Comparison of ENCODE assay signal across 10 mouse cellular contexts in genomic region chr10:67016615-67017278, GRCm38 (mm10).
DNase-seq lines count a peak whose midpoint lies in the region; ATAC-seq and TF ChIP-seq lines count a peak whose summit lies in the region.
"Had no signal": no experiment of that assay in that cellular context is flagged by ENCODE, and none has a peak within 500 bp of the region (broad histone marks: within the 10 kb centered on the region; RNA-seq: fewer than 3 reads in every experiment).

No protein-coding gene starts in this region.

- no peaks in the 10 kb centered on the region for H3K27me3 ChIP-seq in heart, embryonic 14.5 days (ENCODE audit: control insufficient read depth, insufficient read depth, low read length)
- no peaks in the 10 kb centered on the region for H3K27me3 ChIP-seq in neural tube, embryonic 12.5 days (replicated peaks)
- no peaks in the 10 kb centered on the region for H3K27me3 ChIP-seq in myocyte (ENCODE audit: control insufficient read depth, insufficient read depth, insufficient read length)

- H3K9ac ChIP-seq in heart, embryonic 14.5 days (ENCODE audit: low read length) = no peak overlapping the region
- no peak overlapping the region for H3K9ac ChIP-seq in neural tube, embryonic 12.5 days

- H3ac ChIP-seq in myocyte (ENCODE audit: control insufficient read depth, insufficient read length) = no peak overlapping the region

- 59% methylated on average over 4 of the region's 4 CpGs for WGBS in heart, embryonic 14.5 days
- WGBS in neural tube, embryonic 12.5 days = 76% methylated on average over 4 of the region's 4 CpGs

- 0 out of 2 replicates have a peak, but pooled peaks have one; percentile 31 for ATAC-seq in heart, embryonic 14.5 days (ENCODE audit: insufficient number of reproducible peaks, insufficient read depth, low FRiP score, low read depth)
- 0 out of 2 replicates have a peak, but pooled peaks have one; percentile 9 for ATAC-seq in neural tube, embryonic 12.5 days (ENCODE audit: low FRiP score, low read depth)

- peak overlapping the region in 1 of 2 experiments; percentile 29; a peak in 1 of 4 replicates for H3K27ac ChIP-seq in heart, embryonic 14.5 days (replicated peaks in 1 of 2; ENCODE audit: control insufficient read depth in 1 of 2, insufficient read depth in 1 of 2, low read depth in 2 of 2, low read length in 2 of 2)
- no peak overlapping the region for H3K27ac ChIP-seq in neural tube, embryonic 12.5 days

- peak; percentile 44 for DNase-seq in embryo, embryonic 10.5 days (ENCODE audit: low spot score)
- no peak for DNase-seq in embryo, embryonic 11 days
- DNase-seq in heart, adult 8-10 months (ENCODE audit: low spot score) = no peak
- DNase-seq in neural tube, embryonic 10.5 days (ENCODE audit: extremely low spot score, low spot score) = no peak
- DNase-seq in right cerebral cortex, adult 2 months (ENCODE audit: low spot score in 2 of 2) = no peak
- DNase-seq: thymus, postnatal 36 days had no signal

- no peaks in the 10 kb centered on the region for H3K9me3 ChIP-seq in heart, embryonic 14.5 days (ENCODE audit: control insufficient read depth, low read length)
- no peaks in the 10 kb centered on the region for H3K9me3 ChIP-seq in neural tube, embryonic 12.5 days

- TF ChIP-seq POLR2A in myocyte (IDR thresholded peaks at IDR 0.05; ENCODE audit: insufficient read length, low read depth) = peak; percentile 29

- H3K4me3 ChIP-seq in heart, embryonic 14.5 days (ENCODE audit: control insufficient read depth in 1 of 2, insufficient read depth in 1 of 2, low read depth in 1 of 2, low read length in 2 of 2) = no peak overlapping the region
- H3K4me3 ChIP-seq in neural tube, embryonic 12.5 days = no peak overlapping the region
- no peak overlapping the region for H3K4me3 ChIP-seq in myocyte

- H3K36me3 ChIP-seq in heart, embryonic 14.5 days (ENCODE audit: control insufficient read depth, insufficient read depth, low read length) = peaks cover 38% of the 10 kb centered on the region
- H3K36me3 ChIP-seq in neural tube, embryonic 12.5 days = peaks cover 26% of the 10 kb centered on the region
- H3K36me3 ChIP-seq in myocyte (ENCODE audit: control insufficient read depth, insufficient read depth) = peaks cover 12% of the 10 kb centered on the region

- no peaks in the 10 kb centered on the region for H3K79me2 ChIP-seq in myocyte (ENCODE audit: control insufficient read depth, insufficient read depth)

- no peak overlapping the region for H3K4me2 ChIP-seq in heart, embryonic 14.5 days (ENCODE audit: low read length)
- no peak overlapping the region for H3K4me2 ChIP-seq in neural tube, embryonic 12.5 days (replicated peaks)
- peak overlapping the region; percentile 76 for H3K4me2 ChIP-seq in myocyte (ENCODE audit: low read depth)
- H3K4me2 ChIP-seq: liver, embryonic 11.5 days had no signal

- H3K4me1 ChIP-seq in heart, embryonic 14.5 days (ENCODE audit: control insufficient read depth in 2 of 2, insufficient read depth in 2 of 2, low read length in 2 of 2) = peaks cover 11 to 19% of the 10 kb centered on the region in 2 experiments
- H3K4me1 ChIP-seq in neural tube, embryonic 12.5 days = peaks cover 15% of the 10 kb centered on the region

TF ChIP-seq in myocyte, 11 proteins besides CTCF, POLR2A, EP300 and RAD21:
- TF ChIP-seq MYOD1 (IDR thresholded peaks at IDR 0.05; ENCODE audit: control insufficient read depth in 1 of 3, insufficient read length in 2 of 3, low read depth in 2 of 3) (peak in 2 of 3 experiments; percentile 72 to 75), MAX (IDR thresholded peaks at IDR 0.05; ENCODE audit: low read depth) (no peak), TCF12 (IDR thresholded peaks at IDR 0.05; ENCODE audit: insufficient read depth, poor library complexity, severe bottlenecking) (peak; percentile 10), SRF (IDR thresholded peaks at IDR 0.05; ENCODE audit: control insufficient read depth, insufficient read length, low read depth) (no peak), TCF3 (IDR thresholded peaks at IDR 0.05; ENCODE audit: insufficient read length, low read depth) (peak; percentile 32), USF1 (IDR thresholded peaks at IDR 0.05; ENCODE audit: low read depth) (no peak), MYOG (IDR thresholded peaks at IDR 0.05; ENCODE audit: control insufficient read depth in 1 of 3, insufficient read depth in 1 of 3, insufficient read length in 2 of 3, low read depth in 2 of 3) (peak; percentile 4 to 80 (median 51)), E2F4 (IDR thresholded peaks at IDR 0.05; ENCODE audit: insufficient read depth) (no peak), CEBPB (IDR thresholded peaks at IDR 0.05; ENCODE audit: insufficient read depth, poor library complexity, severe bottlenecking) (peak; percentile 7; the same call in 1 of the 2 replicates)
TF ChIP-seq in myocyte: peak in this region for 5.
